Mouse (Mus musculus) urinary bladder, adult 2 months (tissue): ENCODE results near the gene Atp5h. TPM values are rescaled to one million over a fixed set of nuclear protein-coding genes. Genes with fewer than 3 reads are reported as not detected.
"Not testable (repeated sequence)": the region's sequence is repeated elsewhere in the genome, so short reads cannot be mapped to it uniquely, and the experiment has no call there.

Experiments
- DNase-seq: peaks from one replicate; pipeline ENCODE4 v3.0.0; 2022; ENCODE audit warnings: low spot score
- polyA plus RNA-seq: library from polyadenylated mRNA; depleted of rRNA; stranded (reverse); fragments of >200 nt; gene quantifications from 2 replicates; pipeline ENCODE4 v1.2.3, GENCODE M21; 2012

The Atp5h gene
- polyA plus RNA-seq, 1 experiment: 561 TPM

- DNase-seq: no peak
Observed at GRCm38 (mm10) chr11:115400126-115400525, 19.6 kb downstream of the Atp5h start.

- DNase-seq: no peak
Observed at GRCm38 (mm10) chr11:115398085-115398484, 21.7 kb downstream of the Atp5h start.

- DNase-seq: no peak
Observed at GRCm38 (mm10) chr11:115393721-115394325, 25.9 kb downstream of the Atp5h start.

DNA sequence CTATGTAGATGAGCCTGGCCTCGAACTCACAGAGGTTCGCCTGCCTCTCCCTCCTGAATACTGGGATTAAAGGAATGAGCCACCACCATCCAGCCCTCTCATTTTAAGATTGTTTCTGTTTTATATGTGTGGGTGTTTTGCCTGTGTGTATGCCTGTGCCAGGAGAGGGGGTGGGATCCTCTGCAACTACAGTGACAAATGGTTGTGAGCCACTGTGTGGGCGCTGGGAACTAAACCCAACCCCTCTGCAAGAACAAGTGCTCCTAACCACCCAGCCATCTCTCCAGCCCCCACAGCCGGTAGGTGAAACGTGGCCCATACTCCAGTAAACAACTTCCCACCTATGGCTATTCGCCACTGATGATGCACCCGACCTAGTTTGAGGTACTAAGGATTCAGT lies 28.4 kb downstream of the Atp5h start:
- no peak for DNase-seq

DNA sequence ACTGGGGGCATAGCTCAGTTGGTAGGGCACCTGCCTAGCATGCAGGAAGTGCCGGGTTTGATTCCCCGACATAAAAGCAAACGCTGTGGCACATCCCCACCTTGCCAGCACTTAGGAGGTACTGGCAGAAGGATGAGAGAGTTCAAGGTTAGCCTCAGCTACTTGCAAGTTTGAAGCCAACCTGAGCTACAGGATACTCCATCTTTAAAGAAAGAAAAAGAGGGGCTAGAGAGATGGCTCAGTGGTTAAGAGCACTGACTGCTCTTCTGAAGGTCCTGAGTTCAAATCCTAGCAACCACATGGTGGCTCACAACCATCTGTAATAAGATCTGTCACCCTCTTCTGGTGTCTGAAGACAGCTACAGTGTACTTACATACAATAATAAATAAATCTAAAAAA lies 32.9 kb downstream of the Atp5h start:
- not testable (repeated sequence) for DNase-seq

DNA sequence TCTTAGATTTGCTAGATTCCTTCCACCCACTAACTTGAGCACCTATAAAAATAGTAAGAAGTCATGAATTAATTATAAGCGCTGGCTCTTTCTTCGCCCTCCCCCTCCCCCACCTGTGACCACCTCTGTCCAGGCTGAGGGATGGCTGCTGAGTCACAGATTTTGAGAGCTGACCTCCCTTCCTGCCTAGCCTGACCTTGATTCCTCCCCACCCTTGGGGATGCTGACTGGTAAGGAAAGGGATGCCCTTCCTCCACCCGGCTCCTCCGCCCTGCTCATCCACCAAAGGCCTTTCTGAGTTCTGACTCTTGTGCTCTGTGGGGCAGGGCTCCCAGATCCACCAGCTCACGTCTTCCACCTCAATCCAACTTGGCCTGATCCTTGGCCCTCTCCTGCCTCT lies 35.2 kb downstream of the Atp5h start:
- no peak for DNase-seq

DNA sequence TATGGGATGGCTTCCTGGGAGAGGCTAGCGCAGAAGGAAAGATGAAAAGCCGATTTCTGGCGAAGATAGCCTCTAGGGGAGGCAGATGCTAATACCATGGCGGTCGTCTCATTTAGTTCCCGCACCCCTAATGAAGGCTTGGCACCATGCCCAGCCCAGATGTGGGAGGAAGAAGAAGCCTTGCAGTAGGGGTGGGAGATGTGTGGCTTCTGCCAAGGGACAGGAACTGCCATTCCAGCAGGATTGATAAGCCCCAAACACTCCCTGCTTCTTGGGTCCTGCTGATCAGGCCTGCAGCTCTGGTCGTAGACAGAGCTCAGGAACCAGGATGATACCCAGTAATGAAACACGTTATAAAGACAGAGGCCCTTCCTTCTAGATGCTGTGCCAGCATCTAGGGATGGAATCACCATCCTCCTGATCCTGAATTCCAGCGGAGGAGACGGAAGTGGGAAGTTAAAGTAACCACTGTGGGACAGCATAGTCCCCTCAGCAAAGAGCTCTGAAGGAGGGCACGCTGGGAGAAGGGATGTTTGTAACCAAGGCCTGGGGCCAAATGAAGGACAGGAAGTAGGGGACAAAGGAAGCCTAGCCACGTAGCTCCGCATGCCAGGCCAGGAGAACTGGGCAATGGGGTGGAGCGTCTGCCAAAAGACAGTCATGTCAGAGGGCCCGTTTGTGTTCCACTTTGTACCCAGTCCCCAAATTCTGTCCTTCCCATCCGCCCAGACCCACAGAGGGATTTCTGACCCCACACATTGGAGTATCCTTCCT lies 35.9 kb downstream of the Atp5h start:
- DNase-seq: no peak

- no peak for DNase-seq
Observed at GRCm38 (mm10) chr11:115382891-115383290, 36.9 kb downstream of the Atp5h start.

- DNase-seq: peak; percentile 72
Observed at GRCm38 (mm10) chr11:115381743-115382539, 37.8 kb downstream of the Atp5h start, which contains the start of gene Cdr2l. Gene Cdr2l (plus strand): TSS chr11:115381916.

GRCm38 (mm10) chr11:115381276-115381675 lies 38.5 kb downstream of the Atp5h start:
- DNase-seq: no peak

GRCm38 (mm10) chr11:115377854-115378253 lies 41.9 kb downstream of the Atp5h start:
- no peak for DNase-seq

DNA sequence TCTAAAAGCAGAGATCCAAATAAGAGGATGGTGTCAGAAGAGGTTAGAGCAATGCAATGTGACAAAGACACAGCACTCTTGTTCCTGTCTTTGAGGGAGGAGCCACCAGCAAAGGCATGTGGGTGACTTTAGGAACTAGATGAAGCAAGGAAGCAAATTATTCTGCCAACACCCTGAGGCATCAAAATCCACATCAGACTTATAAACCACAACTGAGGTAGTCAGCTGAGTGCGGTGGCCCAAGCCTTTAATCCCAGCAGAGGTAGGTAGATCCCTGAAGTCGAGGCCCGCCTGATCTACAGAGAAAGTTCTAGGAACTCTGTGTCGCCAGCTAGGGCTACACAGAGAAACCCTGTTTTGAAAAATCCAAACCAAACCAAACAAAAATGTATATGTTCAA lies 42.5 kb downstream of the Atp5h start:
- no peak for DNase-seq

DNA sequence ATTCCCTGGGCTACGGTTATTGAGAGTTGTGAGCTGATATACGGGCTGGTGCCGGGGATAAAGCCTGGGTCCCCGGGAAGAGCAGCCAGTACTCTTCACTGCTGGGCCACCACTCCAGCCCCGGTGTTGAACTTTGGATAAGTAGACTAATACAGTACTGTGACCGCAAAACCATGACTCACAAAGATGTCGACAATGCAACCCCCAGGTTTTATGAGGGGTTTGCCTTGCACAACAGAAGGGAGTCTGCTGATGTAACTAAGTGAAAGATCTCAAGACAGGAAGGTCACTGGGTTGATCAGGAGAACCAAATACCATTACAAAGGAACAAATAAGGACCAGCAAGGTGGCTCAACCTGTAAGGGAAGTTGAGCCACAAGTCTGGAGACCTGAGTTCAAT lies 43.0 kb downstream of the Atp5h start:
- DNase-seq: no peak

DNA sequence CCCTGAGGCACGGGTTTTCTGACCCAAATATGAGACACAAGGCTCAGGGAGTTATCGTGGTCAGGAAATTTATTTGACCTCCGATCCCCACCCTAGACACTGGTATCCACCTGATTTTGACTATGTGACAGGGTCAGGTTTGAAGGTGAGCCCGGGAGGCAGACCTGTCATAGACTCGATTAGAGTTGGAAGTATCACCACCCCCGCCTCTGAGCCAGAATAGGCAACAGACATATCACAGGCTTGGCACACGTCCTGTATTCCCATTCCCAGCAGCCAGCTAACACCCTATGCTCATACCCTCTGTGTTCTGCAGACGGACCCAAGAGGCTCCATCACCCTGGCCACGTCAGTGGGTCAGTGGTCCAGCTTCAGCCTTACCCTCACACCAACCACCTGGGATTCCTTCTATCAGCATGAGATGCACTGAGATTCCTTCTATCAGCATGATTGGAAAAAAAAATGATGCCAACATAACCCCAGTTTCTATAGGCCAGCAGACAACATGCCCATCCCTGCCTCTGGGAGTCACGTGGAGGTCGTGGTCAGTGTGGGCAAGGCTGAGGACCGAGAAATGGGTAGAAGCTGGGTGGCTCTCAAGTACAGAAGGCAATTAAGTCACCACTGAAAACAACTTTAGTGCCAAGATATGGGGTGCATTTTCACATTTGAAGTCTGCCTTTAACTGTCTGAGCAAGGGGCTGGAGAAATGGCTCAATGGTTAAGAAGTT lies 44.9 kb downstream of the Atp5h start:
- DNase-seq: no peak

DNA sequence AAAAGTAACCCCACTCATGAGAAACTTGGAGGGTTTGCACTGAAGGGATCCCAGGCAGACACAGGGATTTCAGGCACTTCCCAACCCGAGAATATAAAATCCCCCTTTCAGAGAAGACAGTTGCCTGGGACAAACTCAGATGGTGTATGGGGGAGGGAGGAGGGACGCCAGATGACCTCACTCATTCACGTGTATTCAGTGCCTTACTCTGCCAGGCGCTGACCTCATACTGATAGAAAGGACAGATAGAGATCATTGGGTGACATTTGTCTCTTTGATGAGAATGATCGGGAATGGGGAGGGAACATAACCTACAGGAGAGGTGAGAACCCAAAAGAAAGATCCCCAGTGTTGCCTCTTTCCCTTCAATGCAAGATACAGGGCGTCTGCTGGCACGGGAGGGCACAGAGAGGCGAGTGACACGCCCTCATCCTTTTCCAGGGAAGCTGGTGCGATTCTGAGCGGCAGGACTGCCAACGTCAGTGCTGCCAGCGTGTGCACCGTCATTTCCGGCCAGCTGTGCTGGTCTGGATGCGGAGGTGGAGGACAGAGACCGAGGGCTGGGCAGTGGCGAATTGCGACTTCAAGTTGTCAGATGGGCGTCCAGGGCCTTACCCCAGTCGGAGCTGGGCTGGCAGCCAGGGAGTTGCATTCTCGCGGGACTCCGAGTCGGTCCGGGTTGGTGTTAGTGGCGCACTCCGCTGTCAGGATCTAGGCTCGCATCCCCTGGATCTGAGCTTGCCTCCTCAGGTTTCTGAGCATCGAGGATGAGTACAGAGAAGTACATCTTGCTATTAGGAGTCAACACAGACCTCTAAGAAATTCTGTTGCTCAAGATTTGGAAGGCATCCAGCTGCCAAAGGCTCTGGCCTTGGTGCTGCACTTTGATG lies 45.7 kb downstream of the Atp5h start:
- DNase-seq: peak; percentile 53

- DNase-seq: no peak
Observed at GRCm38 (mm10) chr11:115372737-115373136, 47.0 kb downstream of the Atp5h start.

DNA sequence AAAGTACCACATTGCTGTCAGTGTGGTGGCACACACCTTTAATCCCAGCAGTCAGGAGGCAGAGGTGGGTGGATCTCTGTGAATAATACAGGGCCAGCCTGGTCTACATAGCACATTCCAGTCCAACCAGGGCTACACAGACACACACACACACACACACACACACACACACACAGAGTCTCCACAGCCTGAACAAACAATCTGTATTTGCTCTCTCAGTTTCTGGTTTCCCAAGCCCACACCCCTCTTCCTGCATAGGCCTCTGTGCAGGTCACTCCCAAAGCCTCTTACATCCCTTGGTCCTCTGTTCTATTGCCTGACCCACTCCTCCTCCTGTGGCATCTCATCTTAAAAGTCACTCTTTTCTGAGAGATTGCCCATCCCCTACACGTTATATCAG lies 47.7 kb downstream of the Atp5h start:
- no peak for DNase-seq

- DNase-seq: no peak
Observed at GRCm38 (mm10) chr11:115371354-115371753, 48.4 kb downstream of the Atp5h start.

GRCm38 (mm10) chr11:115370368-115370767 lies 49.4 kb downstream of the Atp5h start:
- DNase-seq: no peak

DNA sequence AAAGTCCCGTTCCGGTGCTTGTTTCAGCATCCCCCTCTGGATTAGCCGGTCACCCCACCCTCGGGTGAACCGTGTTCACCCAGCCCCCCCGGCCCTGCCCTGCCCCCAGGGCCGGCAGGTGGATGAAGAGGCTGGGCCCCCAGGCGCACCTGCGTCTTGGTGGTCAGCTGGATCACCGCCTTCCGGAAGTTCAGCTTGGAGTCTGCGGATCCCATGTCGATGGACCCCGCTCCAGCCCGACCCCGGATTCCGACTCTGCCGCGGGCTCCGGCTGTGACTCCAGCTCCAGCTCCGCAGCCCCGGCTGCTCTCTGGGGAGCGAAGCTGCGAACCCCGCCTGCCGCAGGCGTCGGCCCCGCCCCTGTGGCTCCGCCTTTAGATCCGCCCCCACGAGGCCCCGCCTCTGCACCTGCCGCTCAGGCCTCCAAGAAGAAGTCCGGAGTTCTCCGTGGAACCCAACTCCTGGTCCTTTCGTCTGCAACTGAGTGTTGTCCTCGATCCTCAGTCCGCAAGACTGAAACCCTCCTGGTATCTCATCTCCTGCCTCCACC lies 52.3 kb downstream of the Atp5h start, which contains the start of gene Hid1:
Gene Hid1 (minus strand): TSS at position 362 of the 550 bp plus-strand sequence.
- DNase-seq: peak; percentile 71
